Mouse (Mus musculus) G1E (cell line): ENCODE results near the gene Slc22a12. TPM values are rescaled to one million over a fixed set of nuclear protein-coding genes. Genes with fewer than 3 reads are reported as not detected.

Experiments
- ATAC-seq: 2 replicates; pipeline ENCODE4 v1.8.0; 2016; ENCODE audit warnings: mild to moderate bottlenecking; ENCODE audit not compliant: insufficient number of reproducible peaks, poor library complexity, low FRiP score, severe bottlenecking; ENCODE audit errors: extremely low read depth
- DNase-seq: peaks from one replicate; pipeline ENCODE4 v3.0.0; 2012; ENCODE audit warnings: low spot score
- H3K27me3 ChIP-seq: 2 replicates; pipeline ENCODE4 v1.6.1; 2012; ENCODE audit warnings: mild to moderate bottlenecking, low read length, inconsistent platforms; ENCODE audit not compliant: insufficient read depth
- H3K36me3 ChIP-seq: replicated peaks from 2 replicates; pipeline ENCODE3; 2012; ENCODE audit warnings: mild to moderate bottlenecking, inconsistent platforms
- H3K4me1 ChIP-seq: 2 replicates; pipeline ENCODE4 v1.6.1; 2012; ENCODE audit warnings: low read depth, low read length, inconsistent platforms, mixed read lengths; ENCODE audit not compliant: insufficient read depth
- H3K4me3 ChIP-seq: 2 replicates; pipeline ENCODE4 v1.5.1; 2012; ENCODE audit warnings: low read depth, mild to moderate bottlenecking, inconsistent platforms, low read length, moderate library complexity, mixed read lengths
- H3K9me3 ChIP-seq: replicated peaks from 2 replicates; pipeline ENCODE4 v1.6.1; 2012; ENCODE audit warnings: inconsistent platforms
- CTCF ChIP-seq: IDR thresholded peaks from 2 replicates; pipeline ENCODE4 v1.5.1; 2012; ENCODE audit warnings: low read depth, low read length, inconsistent platforms, mixed read lengths
- GATA1 ChIP-seq: IDR thresholded peaks from 2 replicates; pipeline ENCODE4 v1.6.1; 2012; ENCODE audit warnings: borderline replicate concordance, low read length, inconsistent platforms, mixed read lengths
- GATA2 ChIP-seq: IDR thresholded peaks from 2 replicates; pipeline ENCODE4 v1.6.1; 2012; ENCODE audit warnings: low read depth, low read length, inconsistent platforms, borderline replicate concordance
- POLR2AphosphoS5 ChIP-seq: IDR thresholded peaks from 2 replicates; pipeline ENCODE4 v1.6.1; 2012; ENCODE audit warnings: low read depth, low read length, inconsistent platforms; ENCODE audit not compliant: insufficient replicate concordance
- TAL1 ChIP-seq: conservative IDR thresholded peaks from 2 replicates; pipeline ENCODE4 v1.6.1; 2012; ENCODE audit warnings: low read depth, low read length, inconsistent platforms, mixed read lengths
- polyA plus RNA-seq: library from polyadenylated mRNA; stranded (reverse); fragments of >175 nt; gene quantifications from 2 replicates; pipeline ENCODE4 v1.2.3, GENCODE M21; 2012
- total RNA-seq, 2 experiments: library from RNA; stranded (forward) in 1 of 2; stranded (reverse) in 1 of 2; fragments of 200-1000 nt in 1 of 2; fragments of >200 nt in 1 of 2; fragmentation: Nextera tagmentation in 1 of 2; gene quantifications; 2 replicates each; pipeline ENCODE4 v1.2.3; 2014 to 2017

Slc22a12 gene
- total and polyA plus RNA-seq, 3 experiments = not detected

GRCm38 (mm10) chr19:6531832-6532471, 10.9 kb downstream of the Slc22a12 start:
- TF ChIP-seq CTCF (no peak), GATA2 (no peak), POLR2AphosphoS5 (no peak), GATA1 (no peak), TAL1 (no peak)
- no peaks in the 10 kb centered on the region for H3K9me3 ChIP-seq
- no peak overlapping the region for H3K4me3 ChIP-seq
- H3K36me3 ChIP-seq = no peaks in the 10 kb centered on the region
- no peak for ATAC-seq
- H3K4me1 ChIP-seq = no peaks in the 10 kb centered on the region
- DNase-seq = no peak
- peaks cover 11% of the 10 kb centered on the region; the same call in 1 of the 2 replicates for H3K27me3 ChIP-seq

GRCm38 (mm10) chr19:6531011-6531631, 11.7 kb downstream of the Slc22a12 start:
- DNase-seq (no peak), ATAC-seq (no peak)
- H3K4me3 ChIP-seq = no peak overlapping the region
- TF ChIP-seq TAL1 = no peak
- no peak for TF ChIP-seq CTCF
- TF ChIP-seq GATA2 = no peak
- no peak for TF ChIP-seq GATA1
- no peak for TF ChIP-seq POLR2AphosphoS5
- no peaks in the 10 kb centered on the region for H3K36me3 ChIP-seq
- H3K4me1 ChIP-seq = no peaks in the 10 kb centered on the region
- no peaks in the 10 kb centered on the region for H3K9me3 ChIP-seq
- H3K27me3 ChIP-seq = peaks cover 6% of the 10 kb centered on the region; the same call in 1 of the 2 replicates

- H3K9me3 ChIP-seq = no peaks in the 10 kb centered on the region
- DNase-seq = no peak
- peaks cover 4% of the 10 kb centered on the region; the same call in 1 of the 2 replicates for H3K27me3 ChIP-seq
- ATAC-seq = no peak
- TF ChIP-seq GATA2 (no peak), CTCF (no peak)
- no peak overlapping the region for H3K4me3 ChIP-seq
- H3K36me3 ChIP-seq = no peaks in the 10 kb centered on the region
- H3K4me1 ChIP-seq = no peaks in the 10 kb centered on the region
These were observed 12.5 kb downstream of the Slc22a12 start for GRCm38 (mm10) chr19:6530359-6530758.

- no peaks in the 10 kb centered on the region; the same call in 1 of the 2 replicates for H3K27me3 ChIP-seq
- no peak for DNase-seq
- no peaks in the 10 kb centered on the region for H3K36me3 ChIP-seq
- TF ChIP-seq TAL1 = no peak
- TF ChIP-seq POLR2AphosphoS5 = no peak
- no peak for TF ChIP-seq GATA2
- no peaks in the 10 kb centered on the region for H3K4me1 ChIP-seq
- H3K9me3 ChIP-seq = no peaks in the 10 kb centered on the region
- ATAC-seq = no peak
- no peak overlapping the region for H3K4me3 ChIP-seq
These were observed 13.4 kb downstream of the Slc22a12 start for GRCm38 (mm10) chr19:6529265-6529985.

GRCm38 (mm10) chr19:6527839-6528531, 14.8 kb downstream of the Slc22a12 start:
- no peak for TF ChIP-seq GATA2
- TF ChIP-seq CTCF = no peak
- TF ChIP-seq TAL1 = no peak
- no peak for TF ChIP-seq POLR2AphosphoS5
- TF ChIP-seq GATA1 = no peak

GRCm38 (mm10) chr19:6527439-6527838, 15.4 kb downstream of the Slc22a12 start:
- no peak overlapping the region for H3K4me3 ChIP-seq
- H3K9me3 ChIP-seq = no peaks in the 10 kb centered on the region
- no peak for DNase-seq
- H3K36me3 ChIP-seq = no peaks in the 10 kb centered on the region
- no peaks in the 10 kb centered on the region; the same call in 1 of the 2 replicates for H3K27me3 ChIP-seq
- TF ChIP-seq GATA2 (no peak), POLR2AphosphoS5 (no peak), CTCF (no peak), GATA1 (no peak), TAL1 (no peak)
- no peaks in the 10 kb centered on the region; the same call in 1 of the 2 replicates for H3K4me1 ChIP-seq
- no peak for ATAC-seq

More at GRCm38 (mm10) chr19:6527839-6528531, 14.8 kb downstream of the Slc22a12 start:
- Histone ChIP-seq H3K4me1 (no peaks in the 10 kb centered on the region), H3K9me3 (no peaks in the 10 kb centered on the region), H3K36me3 (no peaks in the 10 kb centered on the region), H3K27me3 (no peaks in the 10 kb centered on the region; the same call in 1 of the 2 replicates), H3K4me3 (no peak overlapping the region)
- ATAC-seq (no peak), DNase-seq (no peak)
